ENCODE assay signal across 23 mouse cellular contexts in the genomic region with DNA sequence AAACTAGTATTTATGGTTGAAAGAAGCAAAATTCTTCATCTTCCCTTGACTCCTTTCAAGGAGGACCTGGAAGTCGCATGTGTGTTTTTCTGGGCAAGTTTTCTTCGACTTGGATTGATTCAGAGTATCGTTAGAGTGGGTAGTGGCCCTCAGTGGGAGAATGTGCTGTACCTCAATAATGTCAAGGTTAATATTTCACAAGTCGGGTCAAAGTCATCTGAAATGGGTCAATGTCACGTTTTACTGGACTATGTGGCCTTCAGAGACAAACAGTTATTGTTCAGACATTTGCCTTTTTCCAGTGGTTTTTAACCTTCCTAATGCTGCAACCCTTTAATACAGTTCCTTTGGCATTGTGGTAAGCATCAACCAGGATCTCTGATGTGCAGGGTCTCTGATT.
A peak's percentile ranks its signal among the peaks of the same experiment; 100 is the strongest.
DNase-seq lines count a peak whose midpoint lies in the region; TF ChIP-seq lines count a peak whose summit lies in the region.
"Had no signal": no experiment of that assay in that cellular context is flagged by ENCODE, and none has a peak within 500 bp of the region (broad histone marks: within the 10 kb centered on the region; RNA-seq: fewer than 3 reads in every experiment).

No protein-coding gene starts in this region.

- DNase-seq in adrenal gland, adult (ENCODE audit: inconsistent age in 2 of 2, low spot score in 1 of 2), result peak; percentile 52 to 90
- DNase-seq in adrenal gland, adult 8-10 months, result no peak
- peak; percentile 73 for DNase-seq in kidney, adult 2 months
- DNase-seq in kidney, postnatal 10 days, result no peak
- peak; percentile 84 for DNase-seq in liver, adult 2 months (ENCODE audit: extremely low read depth, low read depth, low spot score)
- no peak for DNase-seq in liver
- no peak for DNase-seq in testis, postnatal 14 days (ENCODE audit: low spot score)
- DNase-seq: adrenal gland, postnatal 14 days; adrenal gland, postnatal 36 days; B cell, adult 2 months; cerebellum, adult 11-12 months; cerebellum, adult 2 months; cerebellum, adult 9-10 months; cerebellum, postnatal 25 days; forebrain, postnatal 0 days had no signal

- no peaks in the 10 kb centered on the region for H3K36me3 ChIP-seq in kidney, adult 2 months (ENCODE audit: control insufficient read depth, insufficient read depth, low read length)
- H3K36me3 ChIP-seq in liver, adult 2 months (ENCODE audit: control insufficient read depth, insufficient read depth, low read length), result no peaks in the 10 kb centered on the region
- H3K36me3 ChIP-seq in testis, adult 2 months (ENCODE audit: control insufficient read depth, insufficient read depth, low read length), result no peaks in the 10 kb centered on the region
- H3K36me3 ChIP-seq: embryonic facial prominence, embryonic 10.5 days; embryonic facial prominence, embryonic 12.5 days; forebrain, embryonic 15.5 days; G1E had no signal

- peaks cover 21% of the 10 kb centered on the region for H3K4me1 ChIP-seq in kidney, adult 2 months (ENCODE audit: control insufficient read depth, insufficient read depth, low read length)
- peaks cover 14% of the 10 kb centered on the region for H3K4me1 ChIP-seq in liver, adult 2 months (ENCODE audit: control insufficient read depth, insufficient read depth, low read length)
- H3K4me1 ChIP-seq in testis, adult 2 months (ENCODE audit: control insufficient read depth, insufficient read depth, low read length), result no peaks in the 10 kb centered on the region; the same call in 1 of the 2 replicates

- TF ChIP-seq POLR2A in kidney, adult 2 months (IDR thresholded peaks at IDR 0.05; ENCODE audit: low read depth, low read length), result no peak
- no peak for TF ChIP-seq POLR2A in liver, adult 2 months (IDR thresholded peaks at IDR 0.05; ENCODE audit: extremely low read depth, insufficient read depth, low read length)
- no peak for TF ChIP-seq POLR2A in testis, adult 2 months (IDR thresholded peaks at IDR 0.05; ENCODE audit: control insufficient read depth, low read depth, low read length)

- no peaks in the 10 kb centered on the region for H3K79me2 ChIP-seq in liver, adult 2 months (ENCODE audit: control insufficient read depth, insufficient read depth, low read length)

- no peak for TF ChIP-seq CTCF in kidney, adult 2 months (conservative IDR thresholded peaks at IDR 0.05; ENCODE audit: insufficient read depth, insufficient read length, low read depth, low read length)
- no peak for TF ChIP-seq CTCF in liver, adult 2 months (IDR thresholded peaks at IDR 0.05; ENCODE audit: low read depth, low read length)
- TF ChIP-seq CTCF in testis, adult 2 months (IDR thresholded peaks at IDR 0.05; ENCODE audit: control insufficient read depth, insufficient read depth, insufficient replicate concordance, low read depth, low read length), result no peak

- H3K27me3 ChIP-seq in kidney, adult 2 months (replicated peaks; ENCODE audit: control insufficient read depth, insufficient read depth, low read length), result no peaks in the 10 kb centered on the region
- no peaks in the 10 kb centered on the region for H3K27me3 ChIP-seq in liver, adult 2 months (ENCODE audit: control insufficient read depth, insufficient read depth, low read length)
- H3K27me3 ChIP-seq in testis, adult 2 months (ENCODE audit: control insufficient read depth, insufficient read depth, low read length), result no peaks in the 10 kb centered on the region
- H3K27me3 ChIP-seq: CH12.LX; forebrain, embryonic 13.5 days; forebrain, embryonic 15.5 days; Patski had no signal

- H3K4me3 ChIP-seq in kidney, adult 2 months (ENCODE audit: insufficient read depth, low read depth, low read length), result no peak overlapping the region
- H3K4me3 ChIP-seq in liver, adult 2 months (ENCODE audit: insufficient read depth, low read depth, low read length), result no peak overlapping the region
- H3K4me3 ChIP-seq in testis, adult 2 months (ENCODE audit: control insufficient read depth, low read depth, low read length), result no peak overlapping the region
- H3K4me3 ChIP-seq: embryonic facial prominence, embryonic 10.5 days; embryonic facial prominence, embryonic 12.5 days; forebrain, embryonic 13.5 days; forebrain, embryonic 15.5 days had no signal

- H3K9ac ChIP-seq in liver, adult 2 months (ENCODE audit: low read depth, low read length), result no peak overlapping the region
- H3K9ac ChIP-seq: embryonic facial prominence, embryonic 12.5 days; forebrain, embryonic 13.5 days; forebrain, embryonic 15.5 days; forebrain, postnatal 0 days had no signal

- no peak overlapping the region for H3K27ac ChIP-seq in kidney, adult 2 months (ENCODE audit: insufficient read depth, low read depth, low read length)
- no peak overlapping the region for H3K27ac ChIP-seq in liver, adult 2 months (replicated peaks; ENCODE audit: insufficient read depth, low read depth, low read length)
- peak overlapping the region; percentile 59; the same call in 1 of the 2 replicates for H3K27ac ChIP-seq in testis, adult 2 months (ENCODE audit: control insufficient read depth, insufficient read depth, low read depth, low read length)
- H3K27ac ChIP-seq: embryonic facial prominence, embryonic 10.5 days; embryonic facial prominence, embryonic 12.5 days; forebrain, embryonic 13.5 days; forebrain, embryonic 15.5 days had no signal

- 54% methylated on average over 5 of the region's 5 CpGs for WGBS in kidney, adult 2 months
- 24% methylated on average over 5 of the region's 5 CpGs for WGBS in liver, adult 2 months

Comparison
In these comparisons a context has a peak if more than half of its experiments do, and no peak if none do; other contexts are left out.
1. DNase-seq: peak in adrenal gland, adult (2 of 2), kidney, adult 2 months (single experiment) and liver, adult 2 months (single experiment); none in adrenal gland, adult 8-10 months (single experiment), kidney, postnatal 10 days (single experiment), liver (single experiment) and testis, postnatal 14 days (single experiment).